Mouse (Mus musculus): ENCODE results near the gene Sez6l.
A peak's percentile ranks its signal among the peaks of the same experiment; 100 is the strongest.
"Not testable (repeated sequence)": the region's sequence is repeated elsewhere in the genome, so short reads cannot be mapped to it uniquely, and the experiment has no call there.

Sez6l gene

GRCm38 (mm10) chr5:112433004-112433403, 144.0 kb downstream of the Sez6l start:
- DNase-seq (ENCODE audit: low spot score in 2 of 2), result peak; percentile 37 to 75

DNA sequence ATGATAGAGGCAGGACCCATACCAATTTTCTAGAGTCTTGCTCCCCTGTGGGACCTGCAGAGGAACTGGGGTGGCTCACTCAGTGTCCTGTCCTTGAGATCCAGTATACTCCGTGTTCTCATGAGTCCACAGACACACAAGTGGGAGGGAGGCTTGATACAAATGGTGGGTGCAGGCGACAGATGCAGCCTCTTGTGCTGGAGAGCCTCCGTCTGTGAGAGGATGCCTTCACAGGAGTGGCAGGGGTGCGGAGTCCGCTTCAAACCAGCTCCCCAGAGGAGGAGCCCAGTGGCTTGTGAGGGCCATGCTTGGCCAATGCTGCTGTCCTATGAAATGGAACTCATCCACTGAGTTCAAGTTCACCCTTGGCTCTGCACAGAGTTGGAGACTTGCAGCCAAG, 145.0 kb downstream of the Sez6l start:
- DNase-seq (ENCODE audit: low spot score in 2 of 2), result no peak

DNA sequence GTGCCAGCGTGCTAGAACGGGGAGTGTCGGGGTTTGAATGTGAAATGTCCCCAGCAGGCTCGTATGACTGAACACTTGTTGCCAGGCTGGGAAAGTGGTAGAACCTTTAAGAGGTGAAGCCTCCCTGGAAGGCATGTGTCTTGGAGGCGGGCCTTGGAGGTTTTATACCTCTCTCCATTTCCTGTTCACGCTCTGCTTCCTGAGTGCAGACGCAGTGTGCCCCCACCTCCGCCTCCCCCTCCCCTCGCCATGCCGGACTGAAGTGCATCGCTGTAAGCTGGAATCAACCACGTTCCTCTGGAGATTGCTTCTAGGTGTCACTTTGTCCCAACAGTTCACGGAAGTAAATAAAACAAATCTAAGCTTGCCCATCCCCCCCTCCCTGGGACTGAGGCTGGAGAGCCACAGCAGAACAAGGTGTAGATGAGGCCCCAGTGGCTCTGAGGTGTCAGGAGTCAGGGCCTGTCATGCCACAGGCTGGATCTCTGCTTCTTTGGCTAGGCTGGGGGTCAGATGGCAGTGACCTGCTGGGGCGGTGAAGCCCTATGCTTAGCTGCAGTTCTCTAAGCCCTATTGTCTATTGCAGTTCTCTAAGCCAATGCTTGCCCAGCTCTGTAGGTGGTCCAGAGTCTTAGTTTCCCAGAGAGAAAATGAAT, 145.7 kb downstream of the Sez6l start:
- peak in 1 of 2 experiments; percentile 26 for DNase-seq (ENCODE audit: low spot score in 2 of 2)

- peak in 1 of 2 experiments; percentile 58 for DNase-seq (ENCODE audit: low spot score in 2 of 2)
These were observed 148.0 kb downstream of the Sez6l start for GRCm38 (mm10) chr5:112428944-112429343.

- peak in 1 of 2 experiments; percentile 74 for DNase-seq (ENCODE audit: low spot score in 2 of 2)
These were observed 149.7 kb downstream of the Sez6l start for GRCm38 (mm10) chr5:112427283-112427682.

GRCm38 (mm10) chr5:112426635-112427034, 150.3 kb downstream of the Sez6l start:
- DNase-seq (ENCODE audit: low spot score in 2 of 2), result no peak

DNA sequence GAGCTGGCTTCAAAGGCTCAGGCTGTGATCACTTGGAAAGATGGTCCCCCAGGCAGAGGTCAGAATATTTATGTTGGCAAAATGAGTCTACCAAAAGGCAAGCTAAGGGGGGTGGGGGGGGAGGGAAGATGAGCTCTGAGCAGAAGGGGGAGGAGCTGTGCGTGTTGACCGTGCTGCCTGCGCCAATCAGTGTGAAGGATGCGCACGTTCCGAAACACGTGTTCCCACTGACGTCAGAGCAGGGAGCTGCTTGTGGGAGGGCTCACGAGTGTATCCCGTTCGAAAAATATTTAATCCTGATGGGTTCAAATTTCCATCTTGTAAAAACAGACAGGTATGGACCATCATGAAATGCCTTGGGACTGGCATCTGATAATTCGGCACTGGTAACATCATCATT, 157.4 kb downstream of the Sez6l start:
- no peak for DNase-seq (ENCODE audit: low spot score in 2 of 2)

DNA sequence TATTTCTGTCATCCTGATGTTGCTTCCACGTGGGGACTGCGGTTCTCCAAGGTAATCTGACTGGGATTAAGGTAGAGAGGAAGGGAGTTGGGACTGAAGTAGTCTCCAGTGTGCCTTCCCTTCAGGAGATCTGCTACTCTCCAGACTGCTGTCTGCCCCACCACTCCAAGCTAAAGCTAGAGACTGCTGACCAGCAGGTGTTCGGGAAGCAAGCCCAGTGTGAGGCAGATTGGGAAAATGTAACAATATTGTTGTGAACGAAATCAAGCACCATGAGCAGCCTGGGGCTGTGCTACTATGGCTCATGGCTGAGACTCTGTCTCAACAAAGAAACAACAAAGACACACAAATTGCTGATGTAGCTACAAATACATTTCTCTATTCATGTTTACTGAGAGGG, 159.0 kb downstream of the Sez6l start:
- DNase-seq (ENCODE audit: low spot score in 2 of 2), result no peak

GRCm38 (mm10) chr5:112416673-112417072, 160.3 kb downstream of the Sez6l start:
- DNase-seq (ENCODE audit: low spot score in 2 of 2), result no peak

DNA sequence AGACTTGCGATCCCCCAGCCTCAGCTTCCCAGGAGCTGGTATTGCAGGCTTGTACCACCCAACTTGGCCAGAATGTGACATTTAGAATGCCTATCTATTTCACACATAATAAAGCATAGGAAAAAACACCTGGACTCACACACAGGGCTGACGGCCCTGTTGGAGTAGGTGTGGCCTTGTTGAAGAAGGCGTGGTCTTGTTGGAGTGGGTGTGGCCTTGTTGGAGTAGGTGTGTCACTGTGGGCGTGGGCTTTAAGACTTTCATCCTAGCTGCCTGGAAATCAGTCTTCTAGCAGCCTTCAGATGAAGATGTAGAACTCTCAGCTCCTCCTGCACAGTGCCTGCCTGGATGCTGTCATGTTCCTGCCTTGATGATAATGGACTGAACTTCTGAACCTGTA, 164.2 kb downstream of the Sez6l start:
- DNase-seq (ENCODE audit: low spot score in 2 of 2), result not testable (repeated sequence)

- DNase-seq (ENCODE audit: low spot score in 2 of 2), result no peak
These were observed 165.3 kb downstream of the Sez6l start for GRCm38 (mm10) chr5:112411514-112412335.

DNA sequence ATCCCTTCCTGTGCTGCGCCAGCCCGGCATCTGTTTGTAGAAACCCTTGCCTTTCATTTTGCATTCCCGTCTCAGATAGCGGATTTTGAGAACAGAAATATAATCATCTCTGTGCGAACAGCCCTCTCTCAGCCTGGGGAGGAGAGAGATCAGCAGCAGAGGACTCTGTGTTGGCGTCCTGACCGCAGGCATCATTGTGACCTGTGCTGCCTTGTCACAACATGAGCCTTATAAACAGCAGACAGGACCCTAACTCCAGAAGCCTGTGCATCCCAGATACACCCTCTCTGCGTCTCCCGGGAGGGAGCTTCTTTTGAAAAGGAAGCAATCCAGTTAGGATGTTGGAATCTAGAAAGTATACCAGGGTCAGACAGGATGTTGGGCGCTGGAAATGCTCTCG, 165.9 kb downstream of the Sez6l start:
- DNase-seq (ENCODE audit: low spot score in 2 of 2), result no peak

- DNase-seq (ENCODE audit: low spot score in 2 of 2), result no peak
These were observed 167.7 kb downstream of the Sez6l start for GRCm38 (mm10) chr5:112409274-112409673.

GRCm38 (mm10) chr5:112406017-112406416, 171.0 kb downstream of the Sez6l start:
- no peak for DNase-seq (ENCODE audit: low spot score in 2 of 2)

- DNase-seq (ENCODE audit: low spot score in 2 of 2), result no peak
These were observed 174.5 kb downstream of the Sez6l start for GRCm38 (mm10) chr5:112402437-112402836.

GRCm38 (mm10) chr5:112399284-112399683, 177.7 kb downstream of the Sez6l start:
- DNase-seq (ENCODE audit: low spot score in 2 of 2), result no peak

- DNase-seq (ENCODE audit: low spot score in 2 of 2), result no peak
These were observed 180.9 kb downstream of the Sez6l start for GRCm38 (mm10) chr5:112396066-112396465.

DNA sequence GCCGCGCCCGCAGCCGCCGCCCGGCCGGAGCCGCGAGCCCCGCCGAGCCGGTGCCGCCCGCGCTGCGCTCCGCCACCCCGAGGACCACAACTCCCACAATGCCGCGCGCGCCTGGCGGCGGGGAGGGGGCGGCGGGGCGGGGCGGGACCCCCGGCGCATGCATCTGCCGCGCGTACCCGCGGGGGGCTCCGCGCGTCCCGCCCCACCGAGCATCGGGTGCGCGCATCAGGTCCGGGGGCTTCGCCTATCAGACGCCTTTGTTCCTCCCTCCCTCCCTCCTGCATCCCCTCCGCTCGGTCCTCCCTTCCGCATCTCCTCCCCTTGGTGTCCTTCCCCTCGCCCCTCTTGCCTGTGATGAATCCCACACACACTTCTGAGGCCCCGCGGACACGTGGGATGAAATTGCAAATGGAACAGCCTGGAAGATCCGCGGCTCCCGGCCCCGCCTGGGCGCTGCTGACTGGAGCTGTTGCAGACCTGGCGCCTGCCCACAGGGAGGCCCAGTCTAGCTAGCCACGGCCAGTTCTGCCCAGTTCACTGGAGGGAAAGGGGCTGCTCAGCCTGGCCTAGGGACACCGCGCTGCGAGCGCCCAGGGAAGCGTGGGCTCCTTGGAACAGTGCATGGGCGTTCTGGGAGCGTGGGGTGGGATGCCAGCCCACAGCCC, 182.1 kb downstream of the Sez6l start, which contains the start of gene Asphd2:
Asphd2 (minus strand) TSS at position 88 of the 665 bp plus-strand sequence.
- no peak for DNase-seq (ENCODE audit: low spot score in 2 of 2)

DNA sequence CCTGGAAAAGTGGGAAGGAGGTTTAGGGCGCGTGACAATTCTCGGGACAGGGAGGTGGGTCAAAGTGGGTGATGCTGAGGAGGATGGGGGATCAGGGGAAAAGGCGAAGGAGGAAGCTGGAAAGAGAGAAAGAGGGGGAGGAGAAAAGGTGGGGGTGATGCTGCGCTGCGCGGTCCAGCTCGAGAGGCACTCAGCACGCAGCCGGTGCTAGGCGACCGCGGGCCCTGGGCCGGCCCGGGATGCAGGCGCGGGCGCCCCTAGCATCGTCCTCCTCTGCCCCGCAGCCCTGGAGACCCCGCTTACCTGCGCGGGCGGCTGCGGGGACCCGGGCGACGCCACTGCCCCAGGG, 182.6 kb downstream of the Sez6l start:
- no peak for DNase-seq (ENCODE audit: low spot score in 2 of 2)

GRCm38 (mm10) chr5:112393741-112394414, 183.1 kb downstream of the Sez6l start:
- DNase-seq (ENCODE audit: low spot score in 2 of 2), result no peak

GRCm38 (mm10) chr5:112391676-112392323, 185.2 kb downstream of the Sez6l start:
- DNase-seq (ENCODE audit: low spot score in 2 of 2), result no peak

GRCm38 (mm10) chr5:112391002-112391401, 186.0 kb downstream of the Sez6l start:
- DNase-seq (ENCODE audit: low spot score in 2 of 2), result no peak
